Mouse (Mus musculus): ENCODE results near the gene Lig3. TPM values are rescaled to one million over a fixed set of nuclear protein-coding genes. Genes with fewer than 3 reads are reported as not detected.
"Not testable (repeated sequence)": the region's sequence is repeated elsewhere in the genome, so short reads cannot be mapped to it uniquely, and the experiment has no call there.

Lig3 gene
- polyA plus RNA-seq, 1 experiment from 2014 or later, result 29.9 TPM

GRCm38 (mm10) chr11:82780134-82780533, 774 bp upstream of the Lig3 start:
- peak overlapping the region; percentile 96 for H3K9ac ChIP-seq
- peak overlapping the region; percentile 71 for H3K4me2 ChIP-seq
- H3K9me3 ChIP-seq, result no peaks in the 10 kb centered on the region
- H3K4me1 ChIP-seq (replicated peaks), result peaks cover 26% of the 10 kb centered on the region
- 66% methylated on average over 5 of the region's 5 CpGs for WGBS
- peak overlapping the region; percentile 86 for H3K4me3 ChIP-seq
- no peak for ATAC-seq (ENCODE audit: low FRiP score)
- no peaks in the 10 kb centered on the region for H3K27me3 ChIP-seq
- no peak overlapping the region for H3K27ac ChIP-seq
- peaks cover 18% of the 10 kb centered on the region for H3K36me3 ChIP-seq

DNA sequence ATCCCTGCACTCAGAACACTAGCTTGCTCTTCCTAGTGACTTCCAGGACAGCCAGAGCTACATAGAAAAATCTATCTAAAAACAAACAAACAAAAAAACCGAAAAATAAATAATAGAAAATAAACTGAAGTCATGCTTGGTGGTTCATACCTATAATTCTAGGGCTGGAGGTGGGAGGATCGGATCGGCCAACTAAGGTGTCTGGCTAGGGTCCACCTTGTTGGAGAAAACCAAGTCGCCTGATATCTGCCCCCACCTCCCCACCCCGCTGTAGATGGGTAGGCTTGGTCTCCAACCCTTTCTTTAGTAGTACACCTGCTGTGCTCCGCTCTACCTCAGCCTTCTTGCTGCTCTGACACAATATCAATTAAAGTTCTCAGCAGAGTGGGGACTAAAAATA, 1.3 kb downstream of the Lig3 start:
- Histone ChIP-seq H3K4me2 (peak overlapping the region; percentile 67), H3K27ac (0 out of 2 replicates have a peak overlapping the region, but pooled peaks have one; percentile 98), H3K9ac (peak overlapping the region; percentile 96), H3K36me3 (peaks cover 38% of the 10 kb centered on the region), H3K4me1 (replicated peaks) (peaks cover 26% of the 10 kb centered on the region), H3K4me3 (peak overlapping the region; percentile 86), H3K9me3 (no peaks in the 10 kb centered on the region), H3K27me3 (no peaks in the 10 kb centered on the region)
- no peak for ATAC-seq (ENCODE audit: low FRiP score)
- 46% methylated on average over 6 of the region's 6 CpGs for WGBS

GRCm38 (mm10) chr11:82783453-82783852, 2.5 kb downstream of the Lig3 start:
- no peak overlapping the region for H3K4me2 ChIP-seq
- H3K27me3 ChIP-seq, result no peaks in the 10 kb centered on the region
- ATAC-seq (ENCODE audit: low FRiP score), result no peak
- H3K9ac ChIP-seq, result no peak overlapping the region
- no peak overlapping the region for H3K27ac ChIP-seq
- no peak overlapping the region for H3K4me3 ChIP-seq
- 94% methylated on average over 11 of the region's 11 CpGs for WGBS
- H3K36me3 ChIP-seq, result peaks cover 49% of the 10 kb centered on the region
- H3K4me1 ChIP-seq (replicated peaks), result peaks cover 26% of the 10 kb centered on the region
- no peaks in the 10 kb centered on the region for H3K9me3 ChIP-seq

- H3K9ac ChIP-seq, result no peak overlapping the region
- ATAC-seq (ENCODE audit: low FRiP score), result no peak
- H3K4me3 ChIP-seq, result no peak overlapping the region
- H3K9me3 ChIP-seq, result no peaks in the 10 kb centered on the region
- H3K36me3 ChIP-seq, result peaks cover 25% of the 10 kb centered on the region
- H3K27ac ChIP-seq, result no peak overlapping the region
- 79% methylated on average over 3 of the region's 3 CpGs for WGBS
- H3K4me1 ChIP-seq (replicated peaks), result no peaks in the 10 kb centered on the region
- no peaks in the 10 kb centered on the region for H3K27me3 ChIP-seq
- H3K4me2 ChIP-seq, result no peak overlapping the region
Measured at GRCm38 (mm10) chr11:82806656-82807055, 25.7 kb downstream of the Lig3 start.

- no peaks in the 10 kb centered on the region for H3K4me1 ChIP-seq (replicated peaks)
- peaks cover 18% of the 10 kb centered on the region for H3K36me3 ChIP-seq
- no peak overlapping the region for H3K9ac ChIP-seq
- no peak overlapping the region for H3K4me2 ChIP-seq
- H3K27ac ChIP-seq, result no peak overlapping the region
- H3K4me3 ChIP-seq, result no peak overlapping the region
- H3K27me3 ChIP-seq, result no peaks in the 10 kb centered on the region
- ATAC-seq (ENCODE audit: low FRiP score), result no peak
- 88% methylated on average over 3 of the region's 3 CpGs for WGBS
- H3K9me3 ChIP-seq, result no peaks in the 10 kb centered on the region
Measured at GRCm38 (mm10) chr11:82807370-82807769, 26.5 kb downstream of the Lig3 start.

DNA sequence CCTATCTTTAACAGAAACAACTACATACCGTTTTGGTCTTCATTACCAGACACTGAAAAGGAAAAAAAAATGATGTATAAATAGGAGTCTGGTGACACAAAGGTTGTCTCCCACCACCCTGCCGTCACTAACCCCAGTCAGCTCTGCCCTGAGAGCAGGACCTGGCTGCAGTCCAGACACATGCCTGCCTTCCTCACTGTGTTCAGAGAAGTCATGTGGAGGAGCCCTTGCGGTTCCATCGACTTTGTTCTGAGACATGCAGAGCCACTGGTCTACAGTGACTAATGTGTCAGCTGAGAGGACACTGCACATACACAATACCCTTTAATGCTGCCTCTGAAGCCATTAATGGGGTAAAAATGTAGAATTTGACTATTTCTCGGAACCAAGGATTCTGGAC, 27.6 kb downstream of the Lig3 start:
- Histone ChIP-seq H3K9ac (no peak overlapping the region), H3K9me3 (no peaks in the 10 kb centered on the region), H3K4me3 (no peak overlapping the region), H3K4me1 (replicated peaks) (no peaks in the 10 kb centered on the region), H3K36me3 (peaks cover 7% of the 10 kb centered on the region), H3K4me2 (no peak overlapping the region), H3K27ac (no peak overlapping the region), H3K27me3 (no peaks in the 10 kb centered on the region)
- WGBS, result 63% methylated on average over 5 of the region's 5 CpGs
- no peak for ATAC-seq (ENCODE audit: low FRiP score)

GRCm38 (mm10) chr11:82819350-82819749, 38.4 kb downstream of the Lig3 start:
- no peak for ATAC-seq (ENCODE audit: low FRiP score)
- 54% methylated on average over 4 of the region's 4 CpGs for WGBS
- Histone ChIP-seq H3K4me2 (no peak overlapping the region), H3K9me3 (no peaks in the 10 kb centered on the region), H3K36me3 (no peaks in the 10 kb centered on the region), H3K27me3 (no peaks in the 10 kb centered on the region), H3K27ac (no peak overlapping the region), H3K4me1 (replicated peaks) (peaks cover 9% of the 10 kb centered on the region; the same call in 1 of the 2 replicates), H3K9ac (no peak overlapping the region), H3K4me3 (no peak overlapping the region)

GRCm38 (mm10) chr11:82820788-82821456, 40.0 kb downstream of the Lig3 start:
- WGBS, result 90% methylated on average over 13 of the region's 13 CpGs
- H3K9me3 ChIP-seq, result no peaks in the 10 kb centered on the region
- H3K9ac ChIP-seq, result no peak overlapping the region
- H3K4me3 ChIP-seq, result no peak overlapping the region
- ATAC-seq (ENCODE audit: low FRiP score), result no peak
- no peak overlapping the region for H3K27ac ChIP-seq
- no peaks in the 10 kb centered on the region for H3K27me3 ChIP-seq
- no peaks in the 10 kb centered on the region for H3K36me3 ChIP-seq
- H3K4me2 ChIP-seq, result no peak overlapping the region
- peaks cover 9% of the 10 kb centered on the region; the same call in 1 of the 2 replicates for H3K4me1 ChIP-seq (replicated peaks)

DNA sequence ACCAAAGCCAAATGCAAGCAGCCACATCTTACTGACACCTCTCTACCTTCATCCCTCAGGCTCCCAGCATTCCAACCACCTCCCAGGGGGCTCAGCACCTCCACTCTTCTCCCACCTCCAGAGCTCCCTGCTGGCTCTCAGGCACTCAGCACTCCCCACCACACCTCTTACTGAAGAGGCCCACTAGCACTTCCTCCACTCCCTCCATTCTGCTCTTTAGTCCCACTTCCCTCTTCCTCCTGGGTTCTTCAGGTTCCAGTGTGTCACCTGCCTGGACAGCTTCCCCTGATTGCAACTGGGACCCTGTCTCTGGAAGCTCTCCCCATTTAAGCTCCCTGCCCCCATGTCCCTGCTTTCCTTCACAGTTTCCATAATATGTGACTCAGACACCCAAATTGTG, 45.9 kb downstream of the Lig3 start:
- no peaks in the 10 kb centered on the region for H3K9me3 ChIP-seq
- H3K4me3 ChIP-seq, result no peak overlapping the region
- H3K36me3 ChIP-seq, result no peaks in the 10 kb centered on the region
- peaks cover 20% of the 10 kb centered on the region for H3K4me1 ChIP-seq (replicated peaks)
- no peak overlapping the region for H3K27ac ChIP-seq
- ATAC-seq (ENCODE audit: low FRiP score), result no peak
- no peak overlapping the region for H3K4me2 ChIP-seq
- no peak overlapping the region for H3K9ac ChIP-seq
- no peaks in the 10 kb centered on the region for H3K27me3 ChIP-seq

DNA sequence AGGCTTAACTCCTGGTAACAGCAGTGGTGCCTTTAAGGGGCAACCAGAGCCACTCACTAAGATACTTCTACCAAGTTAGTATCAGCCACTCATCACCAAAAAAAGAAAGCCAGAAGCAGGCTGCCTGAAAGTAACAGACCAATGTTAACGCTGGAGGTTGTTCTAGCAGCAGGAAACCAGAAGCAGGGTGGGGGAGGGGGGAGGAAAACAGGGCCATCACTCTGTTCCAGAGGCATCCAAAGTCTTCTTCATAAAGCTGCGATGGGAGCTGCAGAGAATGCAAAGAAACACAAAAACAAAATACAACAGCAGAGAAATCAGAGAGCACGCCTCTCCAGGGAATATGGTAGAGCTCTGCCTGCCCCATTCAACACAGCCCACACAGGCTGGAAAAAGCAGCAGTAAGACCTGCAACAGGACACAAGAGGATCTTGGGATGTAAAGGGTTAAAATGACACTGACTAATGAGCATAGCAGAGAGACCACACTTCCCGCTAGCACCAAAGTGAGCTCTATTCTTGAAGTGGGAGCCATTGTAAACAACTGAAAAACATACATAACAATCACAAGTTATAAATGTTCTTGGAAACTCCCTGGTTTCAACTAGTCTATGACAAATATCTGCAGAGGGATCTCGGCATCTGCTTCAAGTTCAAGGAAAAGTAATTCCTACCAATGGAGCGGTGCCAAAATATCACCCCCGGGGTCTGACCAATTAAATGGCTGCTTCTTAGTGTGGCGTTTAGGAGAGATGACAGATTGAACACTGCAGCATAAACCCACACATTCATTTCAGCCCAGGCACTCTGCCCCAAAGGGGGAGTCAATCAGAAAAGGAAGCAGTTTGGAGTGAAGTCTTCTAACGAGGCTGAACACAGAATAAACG, 50.3 kb downstream of the Lig3 start:
- H3K27ac ChIP-seq, result 0 out of 2 replicates have a peak overlapping the region, but pooled peaks have one; percentile 44
- 0 out of 2 replicates have a peak overlapping the region, but pooled peaks have one; percentile 8 for H3K4me3 ChIP-seq
- H3K4me2 ChIP-seq, result peak overlapping the region; percentile 34
- peak; percentile 76 for ATAC-seq (ENCODE audit: low FRiP score)
- no peaks in the 10 kb centered on the region for H3K27me3 ChIP-seq
- no peak overlapping the region for H3K9ac ChIP-seq
- H3K9me3 ChIP-seq, result no peaks in the 10 kb centered on the region
- peaks cover 21% of the 10 kb centered on the region for H3K4me1 ChIP-seq (replicated peaks)
- H3K36me3 ChIP-seq, result no peaks in the 10 kb centered on the region
- WGBS, result 16% methylated on average over 10 of the region's 10 CpGs

DNA sequence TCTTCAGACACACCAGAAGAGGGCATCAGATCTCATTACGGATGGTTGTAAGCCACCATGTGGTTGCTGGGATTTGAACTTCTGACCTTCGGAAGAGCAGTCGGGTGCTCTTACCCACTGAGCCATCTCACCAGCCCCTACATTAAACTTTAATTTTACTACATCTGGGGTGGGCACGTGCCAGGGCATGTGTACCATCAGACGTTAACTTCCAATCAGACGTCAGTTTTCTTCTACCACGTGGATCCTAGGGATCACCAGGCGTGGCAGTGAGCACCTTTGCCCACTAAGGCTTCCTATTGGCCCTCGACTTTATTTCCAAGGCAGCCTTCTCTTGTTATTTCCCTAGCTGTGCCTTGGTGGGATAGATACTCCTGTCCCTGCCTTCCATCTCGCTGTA, 51.5 kb downstream of the Lig3 start:
- not testable (repeated sequence) for H3K4me3 ChIP-seq; H3K9me3 ChIP-seq; ATAC-seq (ENCODE audit: low FRiP score); H3K27ac ChIP-seq; H3K36me3 ChIP-seq; H3K27me3 ChIP-seq; H3K4me2 ChIP-seq; H3K9ac ChIP-seq
- H3K4me1 ChIP-seq (replicated peaks), result peaks cover 23% of the 10 kb centered on the region
- 84% methylated on average over 10 of the region's 10 CpGs for WGBS

DNA sequence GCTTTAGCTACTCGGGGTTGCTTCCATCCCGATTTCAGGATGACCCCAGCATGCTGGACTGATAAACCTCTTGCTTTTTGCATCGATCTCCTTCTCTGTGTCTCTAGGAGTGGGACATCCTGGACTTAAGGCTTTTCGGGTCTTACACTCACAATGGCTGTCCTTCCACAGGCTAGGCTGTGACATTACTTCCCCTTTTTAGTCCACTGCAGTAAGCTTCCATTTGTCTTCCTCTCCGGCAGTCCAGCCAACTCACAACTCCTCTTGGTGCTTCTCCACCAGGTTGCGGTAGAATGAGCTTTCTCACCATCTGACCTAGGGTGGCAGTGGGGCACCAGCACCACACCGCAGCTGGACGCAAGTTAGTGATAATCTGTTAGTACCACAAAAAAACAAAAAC, 53.0 kb downstream of the Lig3 start:
- H3K9ac ChIP-seq, result no peak overlapping the region
- H3K36me3 ChIP-seq, result no peaks in the 10 kb centered on the region
- WGBS, result 77% methylated on average over 8 of the region's 8 CpGs
- H3K4me2 ChIP-seq, result no peak overlapping the region
- no peaks in the 10 kb centered on the region for H3K9me3 ChIP-seq
- H3K4me3 ChIP-seq, result no peak overlapping the region
- peaks cover 37% of the 10 kb centered on the region for H3K4me1 ChIP-seq (replicated peaks)
- no peak overlapping the region for H3K27ac ChIP-seq
- ATAC-seq (ENCODE audit: low FRiP score), result no peak
- H3K27me3 ChIP-seq, result no peaks in the 10 kb centered on the region

Data from hindbrain, embryonic 13.5 days (tissue).